Mouse (Mus musculus) liver, embryonic 14.5 days (tissue): ENCODE measurements around the gene Hoxa7.

ENCODE experiments used
- CTCF ChIP-seq: IDR thresholded peaks from 2 replicates; pipeline ENCODE4 v1.5.1; 2016; ENCODE audit warnings: antibody characterized with exemption, low read depth, control low read depth
- EP300 ChIP-seq: IDR thresholded peaks from 2 replicates; pipeline ENCODE4 v1.6.1; 2016; ENCODE audit warnings: antibody characterized with exemption, low read depth

DNA sequence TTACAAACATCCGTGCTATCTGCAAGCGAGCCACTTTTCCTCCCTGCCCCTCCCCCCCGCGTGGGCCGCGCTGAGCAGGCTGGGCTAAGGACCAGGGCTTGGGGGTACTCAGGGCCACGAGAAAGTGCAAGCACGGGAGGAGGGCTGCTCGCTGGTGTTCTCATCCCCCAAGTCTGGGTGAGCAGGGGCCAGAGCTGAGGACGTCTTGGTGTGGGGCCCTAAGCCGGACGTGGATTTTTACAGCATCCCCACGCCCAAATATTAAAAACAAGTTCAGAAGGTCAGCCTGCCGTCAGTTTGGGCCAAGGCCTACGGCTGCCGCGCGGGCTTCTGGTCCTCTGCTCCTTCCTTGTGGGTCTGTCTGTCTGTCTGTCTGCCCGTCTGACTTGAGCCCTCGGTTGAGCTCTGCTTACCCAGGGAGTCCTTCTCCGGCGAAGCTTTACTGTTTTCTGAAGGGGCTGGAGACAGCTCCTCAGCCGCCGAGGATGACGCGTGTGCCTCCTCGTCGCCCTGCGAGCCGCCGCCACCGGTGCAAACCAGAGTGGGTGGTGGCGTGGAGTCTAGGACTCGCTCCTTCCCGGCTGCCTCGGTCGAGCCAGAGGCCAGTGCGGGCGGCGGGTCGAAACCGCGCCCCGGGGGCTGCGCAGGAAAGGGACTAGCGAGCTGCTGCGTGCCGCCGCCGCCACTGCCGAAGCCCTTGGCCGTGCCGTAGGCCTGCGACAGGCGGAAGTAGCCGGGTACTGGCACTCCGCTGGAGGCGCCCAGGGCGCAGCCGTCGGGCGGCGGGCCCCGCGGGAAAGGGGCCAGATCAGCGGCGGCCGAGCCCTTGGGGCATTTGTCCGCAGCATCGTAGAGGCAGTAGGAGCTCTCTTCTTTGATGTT lies 12.1 kb upstream of the Hoxa7 start:
- TF ChIP-seq EP300 = no peak
- TF ChIP-seq CTCF = no peak
